Mouse (Mus musculus): Measurements from ENCODE around the gene Dhx16. TPM values are rescaled to one million over a fixed set of nuclear protein-coding genes. Genes with fewer than 3 reads are reported as not detected.

Dhx16 gene
- polyA plus RNA-seq, 1 experiment from 2014 or later, result 40.3 TPM

- no peak overlapping the region for H3K9ac ChIP-seq
- peaks cover 81% of the 10 kb centered on the region for H3K4me1 ChIP-seq (replicated peaks)
- peak overlapping the region; percentile 86 for H3K4me2 ChIP-seq
- peak overlapping the region; percentile 57 for H3K4me3 ChIP-seq (replicated peaks)
- WGBS (ENCODE audit: insufficient replicate concordance), result 20% methylated on average over 9 of the region's 9 CpGs
- peaks cover 15% of the 10 kb centered on the region for H3K36me3 ChIP-seq
- peaks cover 53% of the 10 kb centered on the region for H3K27me3 ChIP-seq
- DNase-seq (no peak), ATAC-seq (ENCODE audit: low read depth) (peak; percentile 22; the same call in 1 of the 2 replicates)
- H3K9me3 ChIP-seq (replicated peaks), result 0 out of 2 replicates have a peak, but pooled peaks cover 3% of the 10 kb centered on the region
- H3K27ac ChIP-seq, result peak overlapping the region; percentile 87
Observed at GRCm38 (mm10) chr17:35870151-35870883, 9.3 kb upstream of the Dhx16 start.

- peaks cover 73% of the 10 kb centered on the region for H3K4me1 ChIP-seq (replicated peaks)
Observed at GRCm38 (mm10) chr17:35870884-35871696, 8.5 kb upstream of the Dhx16 start.

DNA sequence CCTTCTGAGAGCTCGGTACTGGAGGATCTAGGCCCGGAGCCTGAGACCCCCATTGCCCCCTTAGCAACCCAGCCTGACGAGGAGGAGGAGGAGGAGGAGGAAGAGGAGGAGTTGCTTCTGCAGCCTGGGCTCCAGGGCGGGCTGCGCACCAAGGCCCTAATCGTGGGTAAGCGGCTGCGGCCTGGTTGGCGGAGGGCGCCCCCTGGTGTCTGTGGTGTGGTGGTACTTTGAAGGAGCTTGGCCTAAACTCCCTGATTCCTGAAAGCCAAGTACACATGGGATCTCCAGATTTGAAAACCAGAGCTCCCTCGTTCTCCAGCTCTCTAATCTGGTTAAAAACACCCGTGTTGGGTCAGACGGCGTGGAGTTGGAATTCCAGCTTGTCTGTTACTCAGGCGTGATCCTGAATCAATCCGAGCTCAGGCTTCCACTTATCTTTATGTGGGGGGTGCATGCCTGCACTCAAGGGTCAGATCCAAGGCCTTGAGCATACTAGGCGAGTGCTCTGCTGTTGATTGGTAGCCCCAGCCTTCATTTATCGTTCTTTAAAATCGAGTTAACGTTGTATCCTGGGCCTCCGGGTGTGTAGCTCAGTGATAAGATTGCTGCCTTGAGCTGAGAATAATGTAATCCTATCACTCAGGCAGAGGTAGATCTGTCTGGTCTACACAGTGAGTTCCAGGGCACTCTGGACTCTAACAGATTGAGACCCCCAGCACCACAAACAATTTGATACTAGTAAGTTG lies 5.7 kb upstream of the Dhx16 start:
- ATAC-seq (ENCODE audit: low read depth) (peak; percentile 58), DNase-seq (peak; percentile 79)
- Histone ChIP-seq H3K9ac (peak overlapping the region; percentile 39; the same call in 1 of the 2 replicates), H3K27ac (peak overlapping the region; percentile 35; the same call in 1 of the 2 replicates), H3K4me3 (replicated peaks) (no peak overlapping the region), H3K27me3 (peaks cover 16% of the 10 kb centered on the region), H3K9me3 (replicated peaks) (0 out of 2 replicates have a peak, but pooled peaks cover 3% of the 10 kb centered on the region), H3K4me1 (replicated peaks) (peaks cover 46% of the 10 kb centered on the region), H3K4me2 (peak overlapping the region; percentile 10), H3K36me3 (peaks cover 15% of the 10 kb centered on the region)
- 9% methylated on average over 21 of the region's 21 CpGs for WGBS (ENCODE audit: insufficient replicate concordance)

More at GRCm38 (mm10) chr17:35870884-35871696, 8.5 kb upstream of the Dhx16 start:
- 33% methylated on average over 8 of the region's 8 CpGs for WGBS (ENCODE audit: insufficient replicate concordance)
- Histone ChIP-seq H3K27ac (peak overlapping the region; percentile 87), H3K4me3 (replicated peaks) (peak overlapping the region; percentile 57), H3K9ac (no peak overlapping the region), H3K9me3 (replicated peaks) (0 out of 2 replicates have a peak, but pooled peaks cover 3% of the 10 kb centered on the region), H3K36me3 (peaks cover 15% of the 10 kb centered on the region), H3K4me2 (peak overlapping the region; percentile 86), H3K27me3 (peaks cover 45% of the 10 kb centered on the region)
- no peak for ATAC-seq (ENCODE audit: low read depth)
- no peak for DNase-seq

DNA sequence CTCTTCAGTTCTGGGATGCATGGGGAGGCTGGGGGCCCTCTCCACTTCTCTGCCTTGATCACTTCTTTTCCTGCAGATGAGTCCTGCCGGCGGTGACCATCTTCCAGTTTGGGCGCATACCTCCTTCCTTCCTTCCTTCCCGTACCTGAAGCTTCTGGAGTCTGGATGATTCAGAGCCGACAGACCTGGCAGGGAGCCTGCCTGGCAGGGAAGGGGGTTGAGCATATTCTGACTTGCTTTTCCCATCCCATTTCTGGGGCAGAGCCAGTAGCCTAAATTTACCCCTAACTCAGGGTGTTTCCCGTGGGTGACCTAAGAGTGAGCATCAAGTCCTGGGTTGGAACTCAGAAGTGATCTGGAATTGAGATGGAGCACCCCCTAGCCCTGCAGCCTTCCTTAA lies 4.9 kb upstream of the Dhx16 start:
- Histone ChIP-seq H3K9ac (no peak overlapping the region), H3K9me3 (replicated peaks) (0 out of 2 replicates have a peak, but pooled peaks cover 3% of the 10 kb centered on the region), H3K27ac (0 out of 2 replicates have a peak overlapping the region, but pooled peaks have one; percentile 0), H3K27me3 (peaks cover 9% of the 10 kb centered on the region), H3K4me2 (no peak overlapping the region), H3K36me3 (peaks cover 15% of the 10 kb centered on the region), H3K4me3 (replicated peaks) (no peak overlapping the region), H3K4me1 (replicated peaks) (peaks cover 42% of the 10 kb centered on the region)
- ATAC-seq (ENCODE audit: low read depth), result no peak
- WGBS (ENCODE audit: insufficient replicate concordance), result 75% methylated on average over 6 of the region's 6 CpGs
- no peak for DNase-seq

- Histone ChIP-seq H3K9ac (no peak overlapping the region), H3K9me3 (replicated peaks) (no peaks in the 10 kb centered on the region), H3K4me2 (no peak overlapping the region), H3K4me1 (replicated peaks) (peaks cover 20% of the 10 kb centered on the region), H3K4me3 (replicated peaks) (no peak overlapping the region), H3K36me3 (peaks cover 68% of the 10 kb centered on the region), H3K27me3 (no peaks in the 10 kb centered on the region), H3K27ac (no peak overlapping the region)
- DNase-seq (no peak), ATAC-seq (ENCODE audit: low read depth) (no peak)
- 85% methylated on average over 17 of the region's 17 CpGs for WGBS (ENCODE audit: insufficient replicate concordance)
Observed at GRCm38 (mm10) chr17:35882924-35883323, 3.3 kb downstream of the Dhx16 start.

DNA sequence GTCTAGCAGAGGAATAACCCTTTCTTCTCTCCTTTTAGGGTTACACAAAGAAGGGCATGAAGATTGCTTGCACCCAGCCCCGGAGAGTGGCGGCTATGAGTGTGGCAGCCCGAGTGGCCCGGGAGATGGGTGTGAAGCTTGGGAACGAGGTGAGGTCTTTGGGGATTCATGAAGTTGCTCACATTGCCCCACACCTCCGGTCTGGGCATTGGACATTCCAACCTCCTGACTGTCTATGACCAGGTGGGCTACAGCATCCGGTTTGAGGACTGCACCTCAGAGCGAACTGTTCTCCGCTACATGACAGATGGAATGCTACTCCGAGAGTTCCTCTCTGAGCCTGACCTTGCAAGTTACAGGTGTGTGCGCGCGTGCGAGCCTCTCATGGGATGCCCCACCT lies 4.2 kb downstream of the Dhx16 start:
- no peak for DNase-seq
- no peaks in the 10 kb centered on the region for H3K9me3 ChIP-seq (replicated peaks)
- H3K27ac ChIP-seq, result no peak overlapping the region
- H3K4me2 ChIP-seq, result no peak overlapping the region
- 91% methylated on average over 14 of the region's 14 CpGs for WGBS (ENCODE audit: insufficient replicate concordance)
- H3K36me3 ChIP-seq, result peaks cover 77% of the 10 kb centered on the region
- no peak for ATAC-seq (ENCODE audit: low read depth)
- no peak overlapping the region for H3K9ac ChIP-seq
- no peaks in the 10 kb centered on the region for H3K27me3 ChIP-seq
- H3K4me3 ChIP-seq (replicated peaks), result no peak overlapping the region
- H3K4me1 ChIP-seq (replicated peaks), result peaks cover 20% of the 10 kb centered on the region

DNA sequence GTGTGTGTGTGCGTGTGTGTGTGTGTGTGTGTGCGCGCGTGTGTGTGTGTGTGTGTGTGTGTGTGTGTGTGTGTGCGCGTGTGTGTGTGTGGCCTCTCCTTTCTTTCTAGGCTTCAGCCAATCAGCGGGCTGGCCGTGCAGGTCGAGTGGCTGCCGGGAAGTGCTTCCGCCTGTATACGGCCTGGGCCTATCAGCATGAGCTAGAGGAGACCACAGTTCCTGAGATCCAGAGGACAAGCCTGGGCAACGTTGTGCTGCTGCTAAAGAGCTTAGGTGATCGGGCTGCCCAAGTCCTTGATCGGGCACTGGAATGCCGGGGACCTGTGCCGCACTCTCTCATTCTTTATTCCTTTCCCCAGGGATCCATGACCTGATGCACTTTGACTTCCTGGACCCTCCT lies 8.1 kb downstream of the Dhx16 start:
- Histone ChIP-seq H3K4me3 (replicated peaks) (no peak overlapping the region), H3K9me3 (replicated peaks) (no peaks in the 10 kb centered on the region), H3K27me3 (no peaks in the 10 kb centered on the region), H3K4me2 (no peak overlapping the region), H3K9ac (no peak overlapping the region), H3K4me1 (replicated peaks) (no peaks in the 10 kb centered on the region), H3K27ac (no peak overlapping the region), H3K36me3 (peaks cover 99% of the 10 kb centered on the region)
- DNase-seq (no peak), ATAC-seq (ENCODE audit: low read depth) (no peak)
- WGBS (ENCODE audit: insufficient replicate concordance), result 86% methylated on average over 9 of the region's 17 CpGs

DNA sequence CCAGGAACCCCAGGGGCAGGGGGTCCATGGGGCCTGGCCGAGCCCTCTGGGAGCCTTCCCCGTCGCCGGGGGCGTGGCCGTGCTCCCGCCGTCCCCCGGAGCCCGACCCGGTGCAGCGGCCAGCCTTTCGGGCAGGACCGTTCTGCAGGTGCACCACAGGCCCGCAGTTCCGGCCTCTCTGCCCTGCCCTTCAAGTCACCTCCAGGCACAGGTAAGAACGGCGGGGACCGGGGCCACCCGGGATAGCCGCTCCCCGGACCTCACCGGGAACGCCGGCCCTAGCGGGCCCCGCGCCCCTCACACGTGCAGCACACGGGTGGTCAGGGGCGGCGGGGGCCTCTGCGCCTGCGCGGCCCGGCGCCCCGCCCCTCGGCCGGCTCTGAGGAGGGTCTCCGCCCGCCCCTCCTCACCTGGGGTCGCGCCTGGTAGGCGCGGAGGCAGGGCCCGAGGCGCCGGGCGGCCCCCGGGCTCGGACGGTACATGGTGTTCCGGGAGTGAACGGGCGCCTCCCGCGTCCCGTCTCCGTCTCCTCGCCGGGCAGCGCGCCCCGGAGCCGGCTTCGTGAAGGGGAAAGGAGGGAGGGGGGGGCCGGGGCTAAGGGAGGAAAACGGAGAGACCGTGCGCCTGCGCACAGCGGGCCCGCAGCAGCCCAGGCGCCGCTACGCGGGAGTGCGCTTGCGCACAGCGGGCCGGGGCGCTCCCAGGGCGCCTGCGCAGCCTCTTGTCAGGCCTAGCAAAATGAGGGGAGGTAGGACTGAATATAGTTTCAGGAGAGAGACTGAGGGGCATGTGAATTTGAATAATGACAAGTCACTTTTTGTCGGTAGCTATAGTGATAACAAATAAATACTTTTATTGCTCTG lies 17.4 kb downstream of the Dhx16 start, which contains the start of gene 2310061I04Rik:
Gene 2310061I04Rik, minus strand, starts transcription at position 651 of the 863 bp plus-strand sequence.
- peaks cover 37% of the 10 kb centered on the region for H3K36me3 ChIP-seq
- ATAC-seq (ENCODE audit: low read depth) (peak; percentile 91), DNase-seq (peak; percentile 86)
- no peaks in the 10 kb centered on the region for H3K9me3 ChIP-seq (replicated peaks)
- H3K4me3 ChIP-seq (replicated peaks), result peak within 1 kb of the TSS; percentile 91
- peak within 1 kb of the TSS; percentile 94 for H3K9ac ChIP-seq
- WGBS (ENCODE audit: insufficient replicate concordance), result under 1% methylated on average over 84 of the region's 86 CpGs
- H3K27me3 ChIP-seq, result no peaks in the 10 kb centered on the region
- H3K4me2 ChIP-seq, result peak within 1 kb of the TSS; percentile 98
- H3K27ac ChIP-seq, result peak within 1 kb of the TSS; percentile 86
- peaks cover 44% of the 10 kb centered on the region for H3K4me1 ChIP-seq (replicated peaks)

GRCm38 (mm10) chr17:35897644-35898573 lies 18.3 kb downstream of the Dhx16 start:
- peaks cover 44% of the 10 kb centered on the region for H3K4me1 ChIP-seq (replicated peaks)
- ATAC-seq (ENCODE audit: low read depth) (peak; percentile 57), DNase-seq (peak; percentile 31)
- no peaks in the 10 kb centered on the region for H3K27me3 ChIP-seq
- H3K27ac ChIP-seq, result peak overlapping the region; percentile 86
- peak overlapping the region; percentile 98 for H3K4me2 ChIP-seq
- H3K4me3 ChIP-seq (replicated peaks), result peak overlapping the region; percentile 91
- peaks cover 28% of the 10 kb centered on the region for H3K36me3 ChIP-seq
- no peaks in the 10 kb centered on the region for H3K9me3 ChIP-seq (replicated peaks)
- H3K9ac ChIP-seq, result peak overlapping the region; percentile 94
- 33% methylated on average over 23 of the region's 23 CpGs for WGBS (ENCODE audit: insufficient replicate concordance)

Measured in liver, embryonic 13.5 days (tissue).